Mouse (Mus musculus) CH12.LX (cell line): ENCODE results near the gene Usp6nl. TPM values are rescaled to one million over a fixed set of nuclear protein-coding genes. Genes with fewer than 3 reads are reported as not detected.

Experiments used
- DNase-seq: peaks from one replicate; pipeline ENCODE4 v3.0.0-alpha.2; 2013; ENCODE audit errors: extremely low read depth
- H3K27ac ChIP-seq: 2 replicates; pipeline ENCODE4 v1.5.1; 2012; ENCODE audit warnings: low read depth, mild to moderate bottlenecking, control low read depth, moderate library complexity; ENCODE audit not compliant: insufficient read depth
- H3K27me3 ChIP-seq: replicated peaks from 2 replicates; pipeline ENCODE3; 2012; ENCODE audit warnings: inconsistent platforms
- H3K36me3 ChIP-seq, 2 experiments: replicated peaks in 1 of 2; 2 replicates each; pipeline versions ENCODE3 to v1.6.1; 2012; ENCODE audit warnings: inconsistent platforms in 1 of 2, low read length in 1 of 2, mild to moderate bottlenecking in 1 of 2, mixed read lengths in 1 of 2, moderate library complexity in 1 of 2; ENCODE audit not compliant: control insufficient read depth in 1 of 2, insufficient read depth in 1 of 2
- H3K4me1 ChIP-seq, 2 experiments: 2 replicates each; pipeline ENCODE4 v1.6.1; 2012; ENCODE audit warnings: inconsistent platforms in 1 of 2, moderate library complexity in 1 of 2; ENCODE audit not compliant: insufficient read depth in 2 of 2, control insufficient read depth in 1 of 2
- H3K4me2 ChIP-seq: 2 replicates; pipeline ENCODE4 v1.6.1; 2012; ENCODE audit warnings: low read depth, mild to moderate bottlenecking, control low read depth; ENCODE audit not compliant: poor library complexity, insufficient read depth, severe bottlenecking
- H3K4me3 ChIP-seq, 3 experiments: fragments of 150-350 bp in 1 of 3; sonication (generic) in 1 of 3; replicated peaks in 1 of 3; 2 replicates each; pipeline versions ENCODE3 to v1.5.1; 2011 to 2012; ENCODE audit warnings: low read depth in 2 of 3, low read length in 2 of 3, mild to moderate bottlenecking in 2 of 3, moderate library complexity in 2 of 3, control low read depth in 1 of 3, improper control_type of control experiment in 1 of 3, inconsistent platforms in 1 of 3, mixed read lengths in 1 of 3; ENCODE audit not compliant: poor library complexity in 1 of 3
- H3K79me2 ChIP-seq: replicated peaks from 2 replicates; pipeline ENCODE4 v1.6.1; 2012; ENCODE audit warnings: mild to moderate bottlenecking, moderate library complexity; ENCODE audit not compliant: control insufficient read depth, poor library complexity, insufficient read depth, severe bottlenecking; ENCODE audit errors: extremely low read depth
- H3K9ac ChIP-seq: 2 replicates; pipeline ENCODE4 v1.6.1; 2012; ENCODE audit warnings: low read depth, mild to moderate bottlenecking, control low read depth, moderate library complexity; ENCODE audit not compliant: insufficient read depth
- H3K9me3 ChIP-seq: replicated peaks from 2 replicates; pipeline ENCODE3; 2012; ENCODE audit warnings: low read length, inconsistent platforms, mixed read lengths
- CHD1 ChIP-seq: IDR thresholded peaks from 2 replicates; pipeline ENCODE4 v1.6.1; 2012; ENCODE audit warnings: low read depth, low read length, improper control_type of control experiment, inconsistent platforms
- CHD2 ChIP-seq: IDR thresholded peaks from 2 replicates; pipeline ENCODE4 v1.6.1; 2011; ENCODE audit warnings: low read length, improper control_type of control experiment
- CTCF ChIP-seq, 2 experiments: IDR thresholded peaks in 1 of 2; conservative IDR thresholded peaks in 1 of 2; 2 replicates each; pipeline ENCODE4 v1.5.1; 2011 to 2012; ENCODE audit warnings: low read depth in 2 of 2, low read length in 2 of 2, improper control_type of control experiment in 1 of 2, inconsistent platforms in 1 of 2, mild to moderate bottlenecking in 1 of 2, moderate library complexity in 1 of 2
- ELF1 ChIP-seq: IDR thresholded peaks from 2 replicates; pipeline ENCODE4 v1.6.1; 2014; ENCODE audit warnings: low read depth, mild to moderate bottlenecking, inconsistent platforms, low read length, improper control_type of control experiment
- EP300 ChIP-seq: IDR thresholded peaks from 2 replicates; pipeline ENCODE4 v1.6.1; 2011; ENCODE audit warnings: low read length, improper control_type of control experiment
- ETS1 ChIP-seq: conservative IDR thresholded peaks from 2 replicates; pipeline ENCODE4 v1.6.1; 2012; ENCODE audit warnings: low read depth, mild to moderate bottlenecking, inconsistent platforms, low read length, improper control_type of control experiment, moderate library complexity
- IRF4 ChIP-seq: IDR thresholded peaks from 2 replicates; pipeline ENCODE4 v1.6.1; 2014; ENCODE audit warnings: low read depth, mild to moderate bottlenecking, inconsistent platforms, low read length, improper control_type of control experiment
- KAT2A ChIP-seq: IDR thresholded peaks from 2 replicates; pipeline ENCODE4 v1.6.1; 2012; ENCODE audit warnings: low read length, improper control_type of control experiment, inconsistent platforms; ENCODE audit not compliant: insufficient replicate concordance
- MAFK ChIP-seq: IDR thresholded peaks from 2 replicates; pipeline ENCODE4 v1.6.1; 2011; ENCODE audit warnings: low read length, improper control_type of control experiment; ENCODE audit not compliant: insufficient replicate concordance
- MXI1 ChIP-seq: IDR thresholded peaks from 2 replicates; pipeline ENCODE4 v1.6.1; 2011; ENCODE audit warnings: mild to moderate bottlenecking, low read depth, low read length, improper control_type of control experiment
- NELFE ChIP-seq: IDR thresholded peaks from 2 replicates; pipeline ENCODE4 v1.6.1; 2011; ENCODE audit warnings: low read depth, low read length, improper control_type of control experiment
- PAX5 ChIP-seq: IDR thresholded peaks from 2 replicates; pipeline ENCODE4 v1.6.1; 2012; ENCODE audit warnings: low read length, inconsistent platforms, mixed read lengths
- POLR2AphosphoS2 ChIP-seq: IDR thresholded peaks from 2 replicates; pipeline ENCODE4 v1.6.1; 2011; ENCODE audit warnings: low read depth, low read length, improper control_type of control experiment
- TBP ChIP-seq: conservative IDR thresholded peaks from 2 replicates; pipeline ENCODE4 v1.6.1; 2011; ENCODE audit warnings: low read depth, low read length, improper control_type of control experiment
- TCF12 ChIP-seq: IDR thresholded peaks from 2 replicates; pipeline ENCODE4 v1.6.1; 2014; ENCODE audit warnings: low read depth, mild to moderate bottlenecking, inconsistent platforms, low read length, improper control_type of control experiment
- UBTF ChIP-seq: IDR thresholded peaks from 2 replicates; pipeline ENCODE4 v1.6.1; 2012; ENCODE audit warnings: low read depth, mild to moderate bottlenecking, inconsistent platforms, low read length, improper control_type of control experiment, moderate library complexity
- ZKSCAN1 ChIP-seq: IDR thresholded peaks from 2 replicates; pipeline ENCODE4 v1.6.1; 2012; ENCODE audit warnings: low read depth, inconsistent platforms, low read length, improper control_type of control experiment, borderline replicate concordance
- ZNF384 ChIP-seq: IDR thresholded peaks from 2 replicates; pipeline ENCODE4 v1.6.1; 2012; ENCODE audit warnings: low read depth, low read length, improper control_type of control experiment, inconsistent platforms
- dilution Hi-C: fragments of 300-500 bp; cut with MboI; formaldehyde crosslinking; loops from 2 replicates; pipeline ENCODE4 v1.14.3; 2020; ENCODE audit warnings: low sequenced_read_pairs; ENCODE audit not compliant: extremely low pct_unique_long_range_greater_than_20kb, extremely low pct_ligation_motif_present
- in situ Hi-C: fragments of 300-500 bp; cut with MboI; formaldehyde crosslinking; loops from 3 replicates; pipeline ENCODE4 v1.14.3; 2019; ENCODE audit warnings: low sequenced_read_pairs, low pct_ligation_motif_present, low pct_unique_long_range_greater_than_20kb, mixed read lengths
- polyA plus RNA-seq: library from polyadenylated mRNA; unstranded; fragments of >175 nt; gene quantifications from 2 replicates; pipeline ENCODE4 v1.2.1, GENCODE M21; 2012; ENCODE audit warnings: low read depth; ENCODE audit not compliant: insufficient read length
- total RNA-seq, 2 experiments: library from RNA; depleted of rRNA; stranded (reverse); fragments of 300-350 nt in 1 of 2; fragments of >200 nt in 1 of 2; gene quantifications; 2 replicates each; pipeline ENCODE4 v1.2.3; 2012 to 2014

The Usp6nl gene
- total and polyA plus RNA-seq, 3 experiments: 4.1 to 12.1 (median 4.6) TPM

DNA sequence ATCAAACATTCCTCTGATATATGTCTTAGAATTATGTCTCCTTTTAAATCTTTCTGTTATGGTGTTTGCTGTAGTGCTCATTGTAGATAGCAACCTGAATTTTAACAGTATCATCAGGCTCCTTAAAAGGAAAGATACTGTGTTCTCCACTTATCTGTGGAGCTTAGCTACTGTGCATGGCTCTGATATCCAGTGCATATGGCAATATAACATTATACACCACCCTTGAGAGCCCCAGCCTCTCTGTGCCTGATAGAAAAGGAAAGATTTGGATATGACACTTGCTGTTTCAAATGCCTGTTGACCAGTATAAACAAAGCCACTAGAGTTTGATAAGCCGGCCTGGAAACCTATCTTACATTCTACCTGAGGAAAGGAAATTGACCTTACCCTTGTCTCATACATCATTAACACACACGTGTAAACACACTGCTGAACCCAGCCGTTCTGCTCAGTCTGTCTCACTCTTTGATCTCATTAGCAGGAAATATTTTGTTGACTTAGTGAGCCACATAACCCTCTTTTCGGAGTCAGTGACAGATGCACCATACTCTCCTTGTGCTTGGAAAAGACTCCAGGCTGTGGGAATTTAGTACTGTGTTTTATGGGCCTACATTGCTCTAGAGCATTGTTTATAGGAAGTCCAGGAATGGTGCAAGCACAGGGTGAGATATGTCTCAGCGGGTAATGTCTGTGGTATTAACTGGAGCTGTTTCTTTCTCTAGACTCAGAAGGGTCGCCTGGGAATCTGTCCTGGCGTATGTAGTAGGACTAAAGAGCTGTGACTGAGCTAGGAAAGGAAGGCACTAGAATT is 9.1 kb downstream of the Usp6nl start:
- dilution Hi-C loops: no loop called here
- Histone ChIP-seq H3K4me3 (no peak overlapping the region), H3K9me3 (no peaks in the 10 kb centered on the region), H3K4me1 (peaks cover 2 to 62% of the 10 kb centered on the region in 2 experiments; a peak in 3 of 4 replicates), H3K79me2 (no peaks in the 10 kb centered on the region), H3K27me3 (no peaks in the 10 kb centered on the region), H3K27ac (no peak overlapping the region), H3K4me2 (no peak overlapping the region), H3K36me3 (peaks cover 0 to 9% of the 10 kb centered on the region in 2 experiments), H3K9ac (no peak overlapping the region)
- TF ChIP-seq ZKSCAN1 (no peak), EP300 (no peak), CTCF (conservative IDR thresholded peaks at IDR 0.05 in 1 of 2, IDR thresholded peaks at IDR 0.05 in 1 of 2; ENCODE audit: low read depth in 2 of 2, low read length in 2 of 2) (no peak), TCF12 (no peak), CHD2 (no peak), MXI1 (no peak), UBTF (no peak), NELFE (no peak), ETS1 (no peak), IRF4 (no peak), TBP (no peak), CHD1 (no peak), MAFK (no peak), KAT2A (no peak), ELF1 (no peak)
- in situ Hi-C loops: no loop called here
- DNase-seq: no peak

DNA sequence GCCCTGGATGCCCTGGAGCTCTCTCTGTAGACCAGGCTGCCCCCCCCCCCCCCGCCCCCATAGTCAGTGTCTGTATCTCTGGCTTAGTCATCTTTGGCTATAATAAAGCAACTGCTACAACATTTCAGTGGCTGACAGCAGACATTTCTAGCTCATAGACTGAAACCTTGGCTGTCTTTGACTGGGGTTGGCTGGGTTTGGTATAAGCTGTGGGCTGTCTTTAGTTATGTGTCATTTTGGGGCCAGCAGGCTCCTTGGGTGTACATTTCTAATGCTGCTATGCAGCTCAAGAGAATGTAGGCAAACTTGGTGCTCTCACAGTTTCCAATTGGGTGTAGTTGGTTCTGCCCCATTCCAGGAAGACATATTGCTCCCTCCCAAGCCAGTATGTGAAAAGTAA is 11.1 kb downstream of the Usp6nl start:
- H3K4me3 ChIP-seq: no peak overlapping the region
- H3K9me3 ChIP-seq: no peaks in the 10 kb centered on the region
- no peaks in the 10 kb centered on the region for H3K79me2 ChIP-seq
- in situ Hi-C loops (no loop called here), dilution Hi-C loops (no loop called here)
- no peak for DNase-seq
- no peak overlapping the region for H3K4me2 ChIP-seq
- no peaks in the 10 kb centered on the region for H3K27me3 ChIP-seq
- TF ChIP-seq CTCF (conservative IDR thresholded peaks at IDR 0.05 in 1 of 2, IDR thresholded peaks at IDR 0.05 in 1 of 2; ENCODE audit: low read depth in 2 of 2, low read length in 2 of 2) (no peak), ELF1 (no peak), TBP (no peak), ZNF384 (no peak), PAX5 (no peak), POLR2AphosphoS2 (no peak), CHD1 (no peak)
- no peak overlapping the region for H3K27ac ChIP-seq
- peaks cover 8 to 79% of the 10 kb centered on the region in 2 experiments for H3K4me1 ChIP-seq
- H3K36me3 ChIP-seq: peaks cover 0 to 16% of the 10 kb centered on the region in 2 experiments
- no peak overlapping the region for H3K9ac ChIP-seq
